Mouse (Mus musculus) v-Abl transformed pro-B cells (cell line): ENCODE data around the gene Aldh9a1.

ENCODE experiments used
- in situ Hi-C, 2 experiments: fragments of 400-800 bp; cut with MboI; formaldehyde crosslinking; loops; one replicate each; pipeline ENCODE4 v1.15.1; 2025; ENCODE audit not compliant: unreplicated experiment in 2 of 2

Gene Aldh9a1

DNA sequence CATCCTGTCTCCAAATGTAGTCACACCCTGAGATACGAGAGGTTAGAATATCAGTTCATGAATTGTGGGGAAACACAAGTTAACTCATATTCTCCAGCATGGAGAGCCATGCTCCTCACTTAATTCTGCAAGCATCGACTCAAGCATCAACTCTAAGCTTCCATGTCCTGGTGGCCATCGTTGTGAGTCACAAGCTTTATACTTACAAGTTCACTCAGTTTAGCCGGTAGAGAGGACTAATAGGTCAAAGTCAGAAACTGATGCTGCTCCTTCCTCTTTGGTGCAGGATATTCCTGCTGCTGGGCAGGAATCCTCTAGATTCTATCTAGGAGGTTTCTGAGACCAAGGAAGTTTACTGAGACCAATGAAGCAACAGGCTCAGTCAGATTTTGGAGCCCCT lies 55.4 kb downstream of the Aldh9a1 start:
- in situ Hi-C loops: no loop called here

DNA sequence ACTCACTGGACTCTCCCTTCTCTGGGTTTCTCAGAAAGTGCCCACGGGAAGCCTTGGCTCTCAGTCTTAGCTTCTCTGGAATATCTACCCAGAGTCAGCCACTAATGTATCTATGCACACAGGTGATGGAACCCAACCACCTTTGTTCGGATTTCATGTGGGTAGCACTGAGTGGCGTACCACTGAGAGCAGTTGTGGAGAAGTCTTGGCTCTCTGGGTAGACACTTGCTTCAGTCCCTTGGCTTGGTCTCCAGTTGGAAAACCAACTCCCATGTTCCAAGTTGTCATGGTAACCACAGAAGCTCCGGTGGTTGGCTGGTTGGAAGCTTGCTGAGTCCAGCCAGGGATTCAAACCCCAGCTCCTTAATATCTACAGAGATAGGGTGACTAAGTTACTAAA lies 59.8 kb downstream of the Aldh9a1 start:
- in situ Hi-C loops: no loop called here

DNA sequence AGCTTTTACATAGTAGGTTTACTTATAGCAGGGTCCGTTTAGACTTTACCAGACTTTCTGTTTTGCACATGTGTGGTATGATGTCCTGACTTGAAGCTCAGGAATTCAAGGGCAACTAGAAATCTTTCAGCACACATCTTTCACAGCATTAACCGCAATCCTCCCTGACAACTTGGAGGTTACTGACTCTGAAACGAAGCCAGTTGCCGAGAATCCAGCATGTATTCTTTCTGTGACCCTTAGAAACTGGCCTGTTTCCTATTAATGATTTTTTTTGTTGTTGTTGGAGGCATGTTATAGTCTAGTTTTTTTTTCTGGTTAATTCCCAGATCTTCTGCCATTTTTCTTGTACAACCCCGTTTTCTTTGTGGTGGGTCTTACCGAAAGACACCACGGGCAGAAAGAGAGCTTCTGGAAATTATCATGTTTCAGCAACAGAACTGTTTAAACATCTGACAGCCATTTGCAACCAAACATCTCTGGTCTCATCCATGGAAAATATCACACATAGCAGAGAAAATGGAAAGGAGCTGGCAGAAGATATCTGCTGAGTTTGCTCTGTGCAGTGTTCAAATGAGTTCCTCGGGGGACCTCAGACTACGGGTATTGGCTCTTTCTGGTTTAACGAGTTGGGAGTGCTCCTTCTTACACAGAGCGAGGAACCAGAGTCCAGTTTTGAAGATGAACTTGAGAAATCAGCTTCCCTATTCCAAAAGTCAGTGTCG lies 62.4 kb downstream of the Aldh9a1 start:
- in situ Hi-C loops: no loop called here

DNA sequence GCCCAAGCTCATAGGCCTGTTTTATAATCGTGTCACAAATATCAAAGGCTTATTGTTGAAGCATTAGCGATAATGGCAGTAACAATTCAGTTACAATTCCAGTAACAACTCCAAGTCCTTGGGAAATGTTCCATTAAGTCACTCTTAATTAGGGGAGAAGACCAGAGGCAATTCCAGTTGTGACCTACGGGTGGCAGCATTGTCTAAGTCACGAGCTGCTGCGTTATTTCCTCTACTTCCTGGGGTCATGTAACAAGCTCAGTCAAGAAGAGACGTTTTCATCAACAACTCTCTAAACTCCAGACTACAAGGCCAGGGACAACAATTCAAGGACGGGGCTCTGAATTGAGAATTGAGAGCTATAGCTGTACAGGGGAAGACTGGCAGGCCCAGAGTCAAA lies 65.1 kb downstream of the Aldh9a1 start:
- in situ Hi-C loops: loop anchor here (5.0 kb wide), 2 partner anchors 222 to 227 kb away; no protein-coding TSS in a partner anchor
